Mouse (Mus musculus) A20 (cell line): Measurements from ENCODE around the gene Adarb1.

Experiments used
- DNase-seq: peaks from one replicate; pipeline ENCODE4 v3.0.0-alpha.2; 2011; ENCODE audit warnings: low read depth, low spot score

The Adarb1 gene

DNA sequence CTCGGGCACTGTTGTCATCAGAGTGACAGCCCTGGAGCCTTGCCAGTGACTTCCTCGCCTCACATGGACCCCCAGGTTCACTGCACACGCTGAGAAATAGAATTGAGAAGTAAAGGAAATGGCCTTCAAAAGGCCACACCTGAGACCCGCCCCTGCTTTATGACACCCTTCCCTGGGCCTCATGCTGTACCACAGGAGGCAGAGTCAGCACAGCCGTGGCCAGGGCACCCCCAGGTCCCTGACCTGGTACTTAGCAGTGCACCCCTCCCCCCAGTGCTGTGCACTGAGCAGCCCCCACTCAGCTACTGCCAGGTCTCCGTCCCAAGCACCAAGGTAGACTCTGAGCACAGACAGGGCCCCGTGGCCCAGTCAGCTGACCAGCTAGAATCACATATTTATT, 148.9 kb downstream of the Adarb1 start:
- no peak for DNase-seq

DNA sequence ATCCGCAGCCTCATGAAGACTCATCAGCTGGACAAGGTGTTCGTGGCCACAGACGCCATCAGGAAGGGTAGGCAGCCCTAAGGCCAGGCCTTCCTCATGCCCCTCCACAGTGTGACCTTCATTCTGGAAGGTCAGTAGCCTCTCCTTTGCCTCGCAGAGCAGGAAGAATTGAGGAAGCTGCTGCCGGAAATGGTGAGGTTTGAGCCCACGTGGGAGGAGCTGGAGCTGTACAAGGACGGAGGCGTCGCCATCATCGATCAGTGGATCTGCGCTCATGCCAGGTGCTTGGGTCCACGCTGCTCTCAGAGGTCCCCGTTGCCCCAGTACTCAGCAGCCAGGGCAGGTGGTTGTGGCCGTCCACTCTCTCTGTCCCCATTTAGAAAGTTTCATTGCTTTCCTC, 151.0 kb downstream of the Adarb1 start:
- no peak for DNase-seq

DNA sequence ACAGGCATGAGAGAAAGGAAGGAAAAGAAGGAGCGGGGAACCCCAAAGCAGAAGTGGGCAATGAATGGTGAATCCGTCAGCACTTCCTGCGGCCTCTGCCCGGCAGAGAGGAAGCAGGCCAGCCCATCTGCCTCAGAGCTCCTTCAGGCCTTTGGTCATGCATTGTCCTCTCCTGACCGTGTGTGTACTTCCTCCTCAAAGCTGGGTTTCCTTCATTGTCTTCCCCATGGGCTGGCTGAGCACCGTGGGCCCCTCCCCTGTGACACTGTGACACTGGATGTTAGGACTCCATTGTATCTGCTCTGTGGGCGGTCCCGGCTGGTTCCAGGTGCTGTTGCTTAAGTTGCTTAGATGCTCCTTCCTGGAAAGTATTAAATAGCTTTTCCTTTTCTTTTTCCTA, 151.8 kb downstream of the Adarb1 start:
- no peak for DNase-seq

DNA sequence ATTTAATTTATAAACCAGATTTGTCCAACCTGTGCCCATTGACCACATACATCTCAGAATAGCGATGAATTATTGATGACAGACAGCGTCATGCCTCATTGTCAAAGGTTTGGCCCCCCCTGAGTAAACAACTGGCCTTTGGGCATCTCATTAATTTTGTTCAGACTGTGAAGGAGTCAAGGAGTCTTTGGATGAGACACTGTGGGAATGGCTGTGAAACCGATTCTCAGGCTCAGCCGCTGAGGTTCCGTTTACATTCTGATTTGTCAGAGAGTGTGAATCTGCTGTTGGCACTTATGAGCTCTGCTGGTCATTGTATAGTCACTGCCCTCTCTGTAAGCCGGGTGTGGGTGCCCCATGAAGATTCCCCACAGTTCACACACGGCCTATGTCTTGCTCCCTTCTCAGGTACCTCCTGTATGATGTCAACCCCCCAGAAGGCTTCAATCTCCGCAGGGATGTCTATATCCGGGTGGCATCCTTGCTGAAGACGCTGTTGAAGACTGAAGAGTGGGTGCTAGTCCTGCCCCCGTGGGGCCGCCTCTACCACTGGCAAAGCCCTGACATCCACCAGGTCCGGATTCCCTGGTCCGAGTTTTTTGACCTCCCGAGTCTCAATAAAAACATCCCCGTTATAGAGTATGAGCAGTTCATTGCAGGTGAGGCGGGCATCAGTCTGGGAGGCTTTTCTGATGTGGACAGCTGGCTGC, 157.7 kb downstream of the Adarb1 start:
- DNase-seq = no peak

DNA sequence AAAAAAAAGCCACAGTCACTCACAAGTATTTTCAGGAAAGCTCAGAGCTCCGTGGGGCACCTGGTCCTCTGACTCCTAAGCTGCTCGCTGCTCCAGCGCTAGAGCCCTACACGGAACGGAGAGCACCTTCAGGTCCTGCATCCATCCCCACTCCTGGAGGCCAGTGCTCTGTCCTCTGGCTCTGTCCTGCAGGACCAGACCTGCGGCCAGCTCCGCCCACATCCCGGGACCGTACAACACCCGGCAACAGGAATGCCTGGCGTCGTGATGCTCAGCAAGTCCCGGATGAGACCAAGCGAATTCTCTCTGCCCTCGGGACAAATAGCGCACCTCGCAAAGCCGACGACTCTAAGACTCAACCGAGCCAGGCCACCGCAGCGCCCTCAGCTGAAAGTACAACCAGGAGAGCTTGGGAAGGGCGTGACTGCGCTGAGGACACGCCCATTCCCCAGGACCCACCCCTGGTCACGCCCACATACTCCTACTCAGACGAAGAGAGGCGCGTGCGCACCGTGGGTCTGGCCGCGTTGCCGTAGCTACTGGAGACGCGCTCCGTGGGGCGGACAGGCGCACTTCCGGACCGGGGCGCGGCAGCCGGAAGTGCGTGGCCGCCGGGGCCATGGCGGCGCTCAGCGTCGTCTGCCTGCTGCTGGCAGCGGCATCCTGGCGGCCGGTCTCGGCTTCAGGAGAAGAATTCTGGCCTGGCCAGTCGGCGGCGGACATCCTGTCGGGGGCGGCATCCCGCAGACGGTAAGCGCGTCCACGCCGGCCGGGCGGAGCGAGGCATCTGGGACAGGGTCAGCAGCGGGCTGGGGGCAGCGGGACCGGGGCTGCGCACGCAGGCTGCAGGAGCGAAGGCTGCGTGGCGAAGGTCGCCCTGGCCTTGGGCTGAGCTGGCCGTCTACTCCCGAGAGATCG, 159.1 kb downstream of the Adarb1 start, which contains the start of gene Pofut2:
Gene Pofut2 (plus strand): TSS at position 515 of the 918 bp plus-strand sequence.
- peak; percentile 99 for DNase-seq

DNA sequence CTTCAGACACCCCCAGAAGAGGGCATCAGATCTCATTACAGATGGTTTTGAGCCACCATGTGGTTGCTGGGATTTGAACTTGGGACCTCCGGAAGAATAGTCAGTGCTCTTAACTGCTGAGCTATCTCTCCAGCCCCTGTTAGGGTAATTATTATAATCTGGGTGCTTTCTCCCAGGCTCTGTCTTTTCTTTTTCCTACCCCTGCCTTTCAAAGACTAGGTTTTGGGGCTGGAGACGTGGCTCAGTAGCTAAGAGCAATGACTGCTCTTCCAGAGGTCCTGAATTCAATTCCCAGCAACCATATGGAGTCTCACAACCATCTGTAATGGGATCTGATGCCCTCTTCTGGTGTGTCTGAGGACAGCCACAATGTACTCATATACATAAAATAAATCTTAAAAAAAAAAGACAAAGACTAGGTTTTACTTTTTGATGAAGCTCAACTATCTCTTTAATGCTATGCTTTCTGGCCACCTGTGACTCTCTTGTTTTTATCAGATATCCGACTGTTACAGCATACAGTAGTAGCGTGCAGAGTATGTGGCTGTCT, 160.0 kb downstream of the Adarb1 start:
- DNase-seq = no peak

DNA sequence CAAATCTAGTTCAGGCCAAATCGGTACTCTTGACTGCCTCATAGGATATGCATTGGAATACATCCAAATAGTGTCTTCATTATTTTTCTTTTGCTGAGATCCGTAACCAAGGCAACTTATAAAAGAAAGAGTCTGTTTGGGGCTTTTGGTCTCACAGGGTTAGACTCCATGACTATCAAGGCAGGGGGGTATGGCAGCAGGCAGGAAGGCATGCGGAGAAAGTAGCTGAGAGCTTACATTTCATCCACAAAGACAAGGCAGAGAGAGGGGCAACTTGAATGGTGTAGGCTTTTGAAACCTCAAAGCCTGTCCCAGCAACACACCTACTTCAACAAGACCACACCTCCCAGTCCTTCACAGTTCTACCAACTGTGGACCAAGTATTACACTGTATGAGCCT, 162.4 kb downstream of the Adarb1 start:
- no peak for DNase-seq

DNA sequence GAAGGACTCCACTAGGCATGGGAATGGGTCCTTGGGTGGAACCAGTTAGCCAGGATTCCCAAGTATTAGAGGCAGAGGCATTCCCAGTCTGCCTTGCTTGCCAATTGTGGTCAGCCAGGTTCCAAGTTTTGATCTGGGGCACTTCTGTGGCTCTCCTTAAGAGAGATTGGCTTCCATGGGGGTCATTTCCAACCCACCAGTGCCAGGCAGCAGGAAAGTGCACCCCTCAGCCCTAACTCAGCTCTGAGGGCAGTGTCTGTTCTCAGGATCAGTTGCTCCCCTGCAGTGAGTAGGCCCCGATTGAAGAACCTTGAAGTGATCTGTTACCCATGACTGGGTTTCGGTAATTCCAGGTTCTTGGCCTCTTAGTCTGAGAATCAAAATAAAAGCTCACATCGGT, 162.8 kb downstream of the Adarb1 start:
- no peak for DNase-seq

DNA sequence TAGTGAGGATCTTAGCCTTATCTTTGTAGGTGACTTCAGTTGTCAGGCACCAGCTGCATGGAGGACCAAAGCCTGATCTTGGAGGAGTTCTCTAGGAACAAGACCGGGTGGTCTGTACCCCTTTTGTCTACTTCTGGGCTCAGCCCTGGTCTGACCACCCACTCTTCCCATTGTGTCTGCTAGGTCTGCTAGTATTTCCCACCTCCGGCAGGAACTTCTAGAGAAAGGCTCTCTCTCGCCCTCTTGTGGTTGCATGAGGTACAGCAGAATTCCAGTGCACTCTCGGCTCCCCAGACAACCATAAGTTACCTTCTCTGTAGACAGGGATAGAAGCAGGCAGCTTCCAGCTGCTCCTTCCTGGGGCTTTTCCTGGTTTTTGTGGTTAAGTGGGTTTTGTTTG, 165.3 kb downstream of the Adarb1 start:
- DNase-seq = peak; percentile 57

DNA sequence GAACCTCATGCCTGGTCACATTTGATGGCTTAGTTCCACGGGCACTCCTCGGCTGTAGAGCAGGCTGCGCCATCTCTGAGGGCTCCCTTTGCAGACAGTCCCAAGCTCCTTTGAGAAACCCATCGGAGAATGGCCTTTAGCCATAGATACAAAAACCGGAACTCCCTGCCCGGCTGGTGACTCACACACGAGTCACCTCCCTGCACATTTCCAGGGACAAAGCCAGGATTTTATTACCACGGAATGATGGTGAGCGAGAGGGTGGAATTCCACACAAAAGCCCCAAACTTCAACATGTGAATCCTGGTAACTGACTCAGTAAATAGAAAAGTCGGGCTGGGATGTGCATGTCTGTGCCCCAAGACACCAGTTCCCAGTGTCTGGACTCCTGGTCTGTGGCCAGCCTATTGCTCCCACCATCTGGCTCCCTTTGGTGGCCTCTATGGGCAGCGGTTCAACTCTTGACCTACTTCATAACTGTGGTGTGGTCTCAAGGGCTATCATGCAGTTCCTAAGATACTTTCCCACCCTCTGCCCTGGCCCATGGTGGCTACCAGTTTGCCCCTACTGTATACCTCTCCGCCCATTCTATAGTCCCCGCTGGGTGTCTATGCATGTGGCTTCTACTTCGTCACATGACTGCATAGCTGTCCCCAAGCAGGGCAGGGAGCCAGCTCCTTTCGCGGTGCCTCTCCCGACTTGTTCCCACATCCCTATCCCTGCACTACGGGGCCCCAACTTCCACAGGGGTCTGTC, 166.1 kb downstream of the Adarb1 start:
- DNase-seq = no peak

DNA sequence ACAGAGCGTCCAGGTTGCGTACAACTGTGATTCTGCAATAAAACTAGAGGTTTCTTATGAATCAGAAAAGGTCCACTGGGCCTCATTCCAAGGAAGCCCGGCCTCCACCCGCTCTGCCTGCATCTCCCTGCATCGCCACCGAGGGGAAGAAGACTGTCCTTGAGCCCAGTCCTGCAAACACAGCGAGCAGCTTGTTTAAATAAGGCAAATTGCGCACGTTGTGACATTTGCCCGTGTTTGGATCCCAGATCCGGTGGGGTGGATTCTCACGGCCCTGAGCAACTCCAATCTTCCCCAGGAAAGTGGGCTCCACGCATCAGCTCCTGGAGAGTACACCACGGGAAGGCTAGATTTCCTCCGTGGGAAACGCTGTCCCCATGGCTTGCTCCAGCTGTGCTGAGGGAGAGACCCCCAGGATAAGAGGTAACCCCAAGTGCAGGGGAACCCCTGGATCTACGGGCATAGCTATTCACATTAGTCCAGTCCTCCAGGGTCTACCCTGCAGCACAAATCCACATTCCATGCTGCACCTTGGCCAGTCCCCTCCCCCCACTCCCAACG, 166.8 kb downstream of the Adarb1 start:
- DNase-seq = no peak

DNA sequence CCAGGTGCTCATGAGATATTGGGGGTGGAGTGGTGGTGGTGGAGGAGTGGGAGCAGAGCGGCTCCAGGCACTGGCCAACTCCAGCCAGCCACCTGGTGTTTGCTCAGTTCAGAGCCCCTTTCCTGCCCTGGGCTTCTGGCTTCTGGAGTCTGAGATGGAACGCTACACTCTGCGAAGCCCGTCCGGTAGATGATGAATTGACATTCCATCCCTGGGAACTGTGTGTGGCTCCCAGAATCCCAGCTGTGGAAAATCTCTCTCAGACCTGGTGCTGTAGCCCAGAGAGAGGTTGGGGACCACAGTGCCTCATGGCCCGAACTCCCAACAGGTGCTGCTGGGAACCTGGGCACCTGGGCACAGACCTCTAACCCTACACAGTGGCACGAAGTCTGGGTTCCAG, 170.4 kb downstream of the Adarb1 start:
- DNase-seq = no peak

DNA sequence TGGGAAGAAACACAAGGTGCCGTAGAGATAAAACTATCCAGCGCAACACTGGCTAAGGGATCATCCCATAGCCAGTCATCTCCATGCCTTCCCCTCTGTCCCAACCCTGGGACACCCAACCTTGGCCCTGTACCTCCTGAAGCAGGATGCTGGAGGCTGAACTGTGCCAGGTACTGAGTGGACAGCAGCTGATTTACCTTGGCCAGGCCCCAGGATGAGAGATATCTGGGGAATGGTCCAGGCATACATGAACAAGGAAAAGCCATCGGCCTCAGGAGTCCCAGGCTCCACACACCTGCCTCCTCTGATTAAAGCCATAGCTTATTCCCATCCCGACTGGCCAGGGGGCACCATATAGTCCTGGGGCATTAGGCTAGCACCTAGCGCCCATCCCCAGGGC, 171.0 kb downstream of the Adarb1 start:
- no peak for DNase-seq

DNA sequence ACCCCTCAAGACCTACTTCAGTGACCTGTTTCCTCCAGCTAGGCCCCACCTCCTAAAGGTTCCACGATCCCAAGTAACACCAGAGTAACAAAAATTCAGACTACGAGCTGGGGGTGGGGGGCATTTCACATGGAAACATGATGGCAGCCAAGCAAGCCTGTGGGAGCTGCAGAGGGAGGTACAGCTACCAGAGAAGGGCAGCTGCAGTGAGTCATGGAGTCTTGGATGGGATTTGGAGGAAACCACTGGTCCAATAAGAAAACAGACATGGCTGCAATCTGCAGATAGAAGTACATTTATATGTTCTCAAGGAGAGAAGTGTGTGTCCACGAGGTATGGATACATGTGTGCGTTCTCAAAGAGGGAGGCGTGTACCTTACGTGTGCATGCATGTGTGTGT, 173.3 kb downstream of the Adarb1 start:
- no peak for DNase-seq

DNA sequence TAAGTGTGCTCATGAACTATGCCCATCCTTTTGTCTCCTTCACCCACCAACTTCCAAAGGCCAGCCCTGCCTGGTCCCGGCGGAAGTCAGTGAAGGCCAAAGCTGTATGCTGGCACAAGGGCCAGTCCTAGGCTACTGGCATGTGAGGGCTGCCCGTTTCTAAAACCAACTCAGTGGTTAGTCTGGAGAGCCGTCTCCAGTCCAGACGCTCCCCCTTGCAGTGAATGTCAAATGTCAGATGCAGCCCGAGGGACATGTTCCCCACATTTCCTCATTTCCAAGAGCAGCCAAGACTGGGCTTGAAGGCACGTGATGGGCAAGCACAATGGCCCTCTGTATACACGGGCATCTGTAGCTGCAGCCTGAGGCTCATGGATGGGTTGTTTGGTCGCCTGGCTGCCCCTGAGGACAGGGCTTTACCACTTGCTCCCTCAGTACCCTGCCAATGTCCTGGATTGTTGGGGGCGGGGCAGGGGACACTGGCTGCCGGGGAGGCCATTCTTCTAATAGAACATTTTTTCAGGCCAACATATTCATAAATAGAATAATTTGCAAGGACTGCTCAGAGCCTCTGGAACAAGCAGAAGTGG, 174.4 kb downstream of the Adarb1 start:
- no peak for DNase-seq

DNA sequence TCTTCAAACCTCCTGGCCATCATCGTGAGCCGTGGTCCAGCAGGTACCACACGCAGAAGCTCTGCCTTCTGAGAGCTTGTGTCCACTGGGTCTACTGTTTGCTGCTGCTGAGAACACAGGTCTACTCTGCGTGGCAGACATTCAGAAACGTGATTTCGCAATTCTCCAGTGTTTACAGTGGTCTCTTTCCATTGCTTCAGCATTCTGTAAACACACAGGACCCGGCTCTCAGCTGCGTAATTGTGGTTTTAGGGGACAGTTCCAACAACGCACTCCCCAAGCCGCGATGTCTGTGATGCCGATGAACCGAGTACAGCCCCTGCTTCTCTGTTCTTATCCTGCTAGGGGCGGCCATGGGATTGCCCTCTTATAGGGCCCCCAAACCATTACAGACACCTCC, 175.2 kb downstream of the Adarb1 start:
- DNase-seq = no peak

DNA sequence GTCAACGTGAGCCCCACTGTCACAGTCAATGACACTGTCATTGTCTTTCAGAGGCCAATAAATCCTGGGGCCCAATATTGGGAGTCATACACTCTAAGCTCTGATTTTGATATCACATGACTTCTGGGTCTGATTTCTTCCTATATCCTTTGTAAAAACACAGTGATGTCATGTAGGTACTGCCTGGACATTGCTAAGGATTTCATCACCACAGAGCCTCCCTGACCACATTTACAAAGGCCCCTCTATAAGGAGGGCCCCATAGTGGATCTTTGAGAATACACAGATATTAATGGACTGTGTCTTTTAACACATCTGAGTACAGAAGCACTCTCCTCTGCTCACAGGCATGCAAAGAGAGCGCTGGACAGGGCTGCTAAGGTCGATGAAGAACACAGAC, 175.7 kb downstream of the Adarb1 start:
- DNase-seq = no peak

DNA sequence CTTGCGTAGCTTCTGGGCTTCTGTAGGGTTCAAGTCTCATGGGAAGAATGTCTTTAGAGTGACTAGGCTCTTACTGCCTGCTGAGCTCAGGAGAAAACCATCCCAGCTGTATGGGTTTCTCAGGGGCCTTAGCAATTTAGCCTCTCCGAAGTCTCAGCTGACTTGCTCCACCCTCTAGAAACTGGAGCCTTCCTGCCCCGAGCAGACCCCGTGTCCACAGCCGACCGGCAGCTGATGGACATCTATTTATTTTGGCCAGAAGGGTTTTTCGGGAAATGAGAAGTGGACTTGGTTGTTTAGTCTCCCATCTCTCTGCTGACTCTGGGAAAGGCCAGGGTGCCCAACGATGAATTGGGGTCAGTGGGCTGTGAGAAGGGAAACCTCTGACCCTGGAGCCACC, 177.3 kb downstream of the Adarb1 start:
- no peak for DNase-seq
